Mouse (Mus musculus) erythroblast, adult 5-6 weeks (primary cell): Measurements from ENCODE around the gene Dgkd. TPM values are rescaled to one million over a fixed set of nuclear protein-coding genes. Genes with fewer than 3 reads are reported as not detected.
A peak's percentile ranks its signal among the peaks of the same experiment; 100 is the strongest.

ENCODE experiments used
- ATAC-seq: replicated peaks from 2 replicates; pipeline ENCODE4 v1.8.0; 2016; ENCODE audit warnings: moderate number of reproducible peaks, mild to moderate bottlenecking, moderate TSS enrichment, inconsistent platforms; ENCODE audit not compliant: poor library complexity, low FRiP score, severe bottlenecking
- total RNA-seq, 2 experiments: library from RNA; stranded (forward) in 1 of 2; stranded (reverse) in 1 of 2; fragments of 150-400 nt in 1 of 2; fragments of 200-764, 138-1000 nt in 1 of 2; gene quantifications; 2 replicates each; pipeline versions ENCODE4 v1.2.3 to v1.2.4; 2015 to 2017; ENCODE audit warnings: low replicate concordance in 2 of 2

Dgkd gene
- total RNA-seq, 2 experiments from 2014 or later: 10.2 to 11.9 TPM

DNA sequence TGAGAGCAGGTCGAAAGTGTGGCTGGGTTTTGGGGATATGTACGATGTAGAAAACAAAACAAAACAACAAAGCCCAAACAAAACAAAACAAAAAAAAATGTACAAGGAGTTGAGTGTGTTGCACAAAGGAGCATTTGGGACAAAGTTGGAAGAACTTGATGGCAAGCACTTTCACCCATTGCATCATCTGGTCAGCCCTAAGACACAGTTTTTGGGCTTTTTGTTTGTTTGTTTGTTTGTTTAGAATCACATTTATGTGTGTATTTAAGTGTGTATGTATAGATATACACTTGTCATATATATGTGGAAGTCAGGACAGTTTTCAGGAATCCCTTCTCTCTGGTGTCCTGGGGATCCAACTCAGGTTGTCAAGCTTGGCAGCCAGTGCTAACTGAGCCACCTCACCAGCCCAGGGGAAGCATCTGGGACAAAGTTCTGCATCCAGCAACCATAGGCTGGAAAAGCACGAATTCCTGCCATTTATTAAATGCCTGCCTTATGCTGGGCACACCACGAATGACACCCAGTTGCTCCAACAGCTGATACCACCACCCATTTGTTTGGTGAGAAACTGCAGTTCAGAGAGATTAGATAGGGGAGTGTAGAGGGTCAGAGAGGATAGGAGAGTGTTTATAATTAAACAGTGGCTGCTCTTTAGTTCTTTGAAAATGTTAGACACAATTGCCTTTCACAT is 5.5 kb upstream of the Dgkd start:
- ATAC-seq: no peak

DNA sequence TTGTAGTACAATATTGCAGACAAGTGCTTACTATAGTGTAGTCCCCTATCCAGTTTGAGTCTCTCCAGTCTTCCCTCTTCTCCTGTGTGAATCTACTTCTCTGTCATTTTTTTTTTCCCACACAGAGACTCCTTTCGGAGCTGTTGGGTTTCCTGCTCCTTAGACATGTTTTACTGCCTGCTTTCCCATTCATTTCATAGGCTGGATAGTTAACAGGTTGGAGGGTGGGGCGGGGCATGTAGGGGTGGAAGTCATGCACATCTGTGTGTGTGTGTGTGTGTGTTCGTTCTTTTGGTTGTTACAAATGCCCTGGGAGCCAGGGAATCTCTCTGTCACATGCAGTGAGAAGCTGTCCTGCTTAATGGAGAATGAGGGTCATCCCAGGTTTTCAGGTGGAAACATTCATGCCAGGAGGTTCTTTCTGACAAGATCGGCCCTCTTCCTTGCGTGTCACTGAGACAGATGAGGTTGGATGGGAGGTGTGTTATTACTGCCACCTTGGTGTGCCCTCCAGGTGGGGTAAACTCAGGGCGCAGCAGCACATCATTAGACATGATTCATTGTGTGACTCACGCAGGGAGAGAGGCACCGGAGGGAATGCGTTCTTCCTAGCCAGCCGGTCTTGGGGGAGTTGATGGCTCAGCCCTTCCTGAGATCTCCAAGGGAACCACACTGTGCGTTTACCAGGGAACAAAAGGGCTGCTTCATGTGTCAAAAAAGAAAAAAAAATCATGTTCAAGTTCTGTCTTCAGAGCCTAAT is 4.7 kb upstream of the Dgkd start:
- ATAC-seq: no peak

DNA sequence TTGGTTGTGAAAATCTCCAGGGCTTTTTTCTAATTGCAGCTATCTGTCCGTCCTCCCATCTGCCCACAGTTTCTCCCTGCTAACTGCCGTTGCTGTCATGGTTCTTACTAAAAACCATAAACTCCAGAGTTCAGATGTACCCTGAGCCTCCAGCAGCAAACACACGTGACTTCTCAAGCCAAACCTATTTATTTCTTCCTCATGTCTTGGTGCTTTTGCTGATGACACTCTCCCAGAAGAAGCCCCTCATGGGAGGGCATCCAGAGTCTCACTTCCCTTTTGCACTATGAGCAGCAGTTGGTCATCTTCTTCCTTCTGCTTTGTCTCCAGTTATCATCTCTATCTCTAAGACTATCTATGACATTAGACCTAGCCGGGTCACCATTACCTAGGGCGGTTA is 3.8 kb upstream of the Dgkd start:
- ATAC-seq: no peak

DNA sequence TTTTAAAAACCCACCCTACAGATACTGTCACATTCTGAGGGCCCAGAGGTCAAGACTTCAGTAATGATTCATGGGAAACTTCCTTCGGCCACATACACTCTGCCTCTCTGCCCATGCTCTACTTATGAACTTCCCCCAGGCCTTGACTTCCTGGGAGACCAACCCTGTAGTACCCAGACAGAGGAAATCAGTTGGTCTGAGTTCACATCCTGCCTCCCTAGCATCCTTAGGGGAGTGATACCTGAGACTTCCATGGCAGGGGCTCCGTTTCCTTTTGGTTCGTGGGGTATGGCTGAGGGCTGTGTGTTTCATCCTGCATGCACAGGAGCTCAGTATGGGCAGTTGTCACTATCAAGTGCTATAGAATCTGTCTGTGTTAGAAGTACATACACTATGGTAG is 1.7 kb upstream of the Dgkd start:
- ATAC-seq: no peak

DNA sequence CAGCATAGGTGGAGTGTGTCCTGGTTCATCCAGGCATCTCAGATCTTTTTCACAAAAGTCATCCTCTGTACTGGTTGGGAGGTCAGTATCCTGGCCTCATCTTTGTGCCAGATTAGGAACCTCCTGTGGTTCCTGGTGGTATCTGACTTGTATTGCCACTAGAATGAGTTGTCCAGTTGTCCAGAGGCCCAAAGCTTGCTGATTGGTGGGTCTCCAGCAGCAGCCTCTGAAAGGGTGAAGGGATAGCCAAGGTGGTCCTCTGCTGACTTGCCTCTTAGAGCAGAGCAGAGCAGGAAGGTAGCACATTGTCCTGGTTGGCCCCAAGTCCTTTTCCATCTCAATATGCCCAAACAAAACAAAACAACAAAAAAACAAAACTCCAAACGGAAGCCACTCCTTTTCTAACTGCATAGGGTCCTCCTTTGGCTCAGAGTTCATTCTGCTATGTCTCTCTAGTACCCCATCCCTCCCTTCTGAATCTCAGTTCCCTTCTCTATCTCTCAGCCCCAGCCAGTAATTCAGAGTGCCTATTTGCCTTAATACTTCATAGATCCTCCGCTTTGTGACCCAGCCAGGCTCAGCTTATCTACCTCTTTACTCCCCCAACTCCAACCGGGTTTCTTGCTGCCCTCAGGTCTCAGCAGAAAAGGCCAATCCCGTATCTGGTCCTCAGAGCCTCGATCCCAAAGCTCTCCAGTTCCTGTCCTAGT is 851 bp upstream of the Dgkd start:
- no peak for ATAC-seq

DNA sequence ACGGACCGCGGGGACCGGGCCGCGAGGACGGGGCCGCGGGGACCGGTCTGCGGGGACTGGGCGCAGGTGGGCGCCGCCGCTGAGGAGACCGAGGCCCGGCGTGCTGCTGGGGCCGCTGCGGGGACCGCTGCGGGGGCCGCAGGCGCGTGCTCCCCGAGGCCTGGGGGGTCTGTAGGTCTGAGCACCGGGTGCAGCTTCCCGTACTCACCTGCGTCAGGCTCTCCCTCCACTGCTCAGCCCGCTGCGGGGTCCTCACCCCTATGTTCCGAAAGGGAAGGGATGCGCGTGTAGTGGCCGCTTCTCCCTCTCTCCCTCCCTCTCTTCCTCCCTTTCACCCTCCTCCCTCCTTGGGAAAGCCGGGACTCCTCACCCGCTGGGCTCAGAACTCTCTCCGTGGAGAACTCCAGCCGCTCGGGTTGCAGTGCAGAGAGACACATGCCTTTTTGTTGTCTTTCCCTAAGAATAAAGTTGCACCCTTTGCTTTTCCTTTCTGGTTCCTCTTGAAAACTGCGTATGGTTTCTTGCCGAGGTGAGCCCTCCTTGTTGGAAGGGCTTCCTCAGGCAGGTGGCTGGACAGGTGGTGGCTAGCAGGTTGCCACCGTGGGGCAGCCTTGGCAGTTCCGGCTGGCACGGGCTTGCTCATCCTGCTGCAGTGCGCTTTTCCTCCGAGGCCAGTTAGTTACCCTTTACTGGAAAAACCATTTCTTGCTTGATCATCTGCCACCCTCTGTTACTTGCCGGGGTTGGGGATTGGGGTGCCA is 694 bp downstream of the Dgkd start:
- peak; percentile 45 for ATAC-seq

DNA sequence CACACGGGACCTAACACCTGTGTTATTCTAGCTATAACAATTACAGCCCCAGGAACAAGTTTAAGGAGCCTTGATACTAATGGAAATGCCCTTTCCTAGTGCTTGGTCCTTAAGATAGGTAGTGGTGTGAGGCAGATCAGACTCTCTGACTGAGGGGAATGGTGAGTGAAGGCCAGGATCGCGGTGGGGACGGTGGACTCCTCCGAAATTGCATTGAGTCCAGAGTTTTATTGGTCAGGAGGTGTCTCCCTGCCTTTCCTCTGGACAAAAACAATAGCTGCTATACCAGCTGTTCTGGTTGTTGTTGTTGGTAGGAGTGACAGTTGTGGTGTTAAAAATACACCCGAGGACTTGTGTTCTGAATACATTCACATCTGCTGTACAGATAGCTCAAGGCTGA is 1.3 kb downstream of the Dgkd start:
- no peak for ATAC-seq

DNA sequence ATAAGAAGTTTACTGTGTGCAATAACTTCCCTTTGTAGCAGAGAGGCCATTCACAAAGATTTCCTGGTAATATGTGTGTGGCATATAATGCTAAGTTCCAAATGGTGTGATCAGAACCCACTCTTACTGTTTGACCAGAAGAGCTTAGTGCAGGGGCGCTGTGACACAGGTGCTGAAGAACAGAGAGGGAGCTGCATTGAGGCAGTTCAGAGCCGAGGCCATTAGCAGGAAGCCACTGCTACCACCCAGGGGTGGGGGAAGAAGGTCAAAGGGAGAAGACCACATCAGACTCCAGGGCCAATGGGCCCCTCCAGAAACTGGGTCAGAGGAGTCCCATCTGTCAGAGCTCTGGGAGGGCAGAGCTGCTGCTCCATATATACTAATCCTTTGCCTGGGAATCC is 1.8 kb downstream of the Dgkd start:
- ATAC-seq: no peak

DNA sequence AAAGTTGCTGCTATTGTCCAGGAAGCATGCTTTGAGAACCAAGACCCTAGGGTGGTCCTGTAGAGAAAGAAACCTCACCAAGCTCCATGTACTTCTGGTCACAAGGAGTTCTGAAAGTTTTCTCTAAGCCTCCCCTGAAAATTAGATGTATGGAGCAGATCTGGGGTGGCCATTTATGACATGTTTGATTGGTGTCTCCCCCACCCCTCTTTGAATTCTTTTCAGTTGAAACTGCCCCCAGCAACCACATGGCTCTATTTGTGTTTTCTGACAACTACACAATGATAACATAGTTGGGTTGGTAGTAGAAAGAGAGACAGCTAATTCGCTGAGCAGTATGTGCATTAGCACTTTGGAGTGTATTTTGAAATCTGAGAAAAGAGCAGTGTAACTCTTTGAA is 2.4 kb downstream of the Dgkd start:
- no peak for ATAC-seq

DNA sequence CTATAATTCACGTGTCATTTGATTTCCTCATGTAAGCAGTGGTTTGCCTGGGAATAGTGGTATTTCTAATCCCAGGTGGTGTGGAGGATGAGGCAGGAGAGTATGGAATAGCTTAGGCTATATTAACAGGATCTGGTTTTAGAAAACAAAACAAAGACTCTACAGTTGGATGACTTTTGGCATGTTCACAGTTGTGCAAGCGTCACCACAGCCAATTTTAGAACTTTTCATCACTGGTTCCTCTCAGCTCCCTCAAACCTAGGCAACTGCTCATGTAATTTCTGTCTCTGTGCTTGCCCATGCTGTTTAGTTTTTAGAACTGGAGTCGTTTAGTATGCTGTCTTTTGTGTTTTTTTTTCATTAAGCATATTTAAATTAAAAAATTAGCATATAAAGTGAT is 3.7 kb downstream of the Dgkd start:
- no peak for ATAC-seq

DNA sequence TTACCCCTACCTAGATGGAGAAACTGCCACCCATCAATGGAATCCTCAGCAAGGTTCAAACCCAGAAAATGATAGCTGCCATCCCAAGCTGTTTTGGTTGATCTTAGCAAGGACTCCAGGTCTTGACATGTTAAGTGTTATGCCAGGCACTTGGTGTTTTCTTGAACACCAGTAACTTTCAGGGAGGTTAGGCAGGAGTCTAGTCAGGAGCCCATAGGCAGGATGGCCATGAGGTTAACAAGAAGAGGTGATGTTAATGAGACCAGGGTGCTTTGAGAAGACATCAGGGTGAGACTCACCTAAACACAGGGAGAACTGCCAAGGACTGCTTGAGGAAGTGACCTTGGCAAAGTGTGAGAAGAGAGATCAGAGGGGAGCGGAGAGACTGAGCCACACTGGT is 4.9 kb downstream of the Dgkd start:
- no peak for ATAC-seq

DNA sequence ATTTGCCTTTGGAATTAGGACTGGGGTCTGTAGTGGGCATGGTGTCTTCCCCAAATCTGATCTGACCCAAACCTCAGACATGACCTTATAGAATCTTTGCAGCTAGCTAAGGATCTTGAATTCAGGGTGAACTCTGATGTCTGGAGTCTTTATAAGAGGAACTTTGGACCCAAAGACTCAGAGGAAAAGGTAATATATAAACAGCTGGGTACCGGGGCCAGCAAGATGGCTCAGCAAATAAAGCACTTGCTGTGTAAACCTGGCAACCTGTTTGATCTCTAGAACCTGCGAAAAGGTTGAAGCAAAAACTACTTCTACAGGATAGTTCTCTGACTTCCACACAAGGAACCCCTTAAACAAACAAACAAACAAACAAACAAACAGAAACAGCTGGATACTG is 5.4 kb downstream of the Dgkd start:
- ATAC-seq: no peak

DNA sequence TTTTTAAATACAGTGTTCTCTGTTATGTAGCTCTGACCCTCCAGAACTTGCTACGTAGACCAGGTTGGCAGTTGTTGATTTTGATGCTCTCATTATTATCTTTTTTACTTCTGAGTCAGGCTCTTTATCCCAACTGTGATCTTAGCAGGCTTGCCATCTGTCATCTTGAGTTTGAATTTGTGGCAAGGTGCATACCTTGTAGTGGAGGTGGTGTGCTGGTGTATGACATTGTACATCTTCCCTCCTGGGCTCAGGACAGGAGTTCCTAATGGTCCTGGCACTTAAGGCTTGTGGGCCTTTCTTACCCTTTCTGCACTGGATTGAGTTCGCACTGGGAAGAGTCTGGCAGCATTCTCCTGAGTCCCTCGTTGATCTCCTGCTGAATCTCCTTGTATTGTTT is 10.5 kb downstream of the Dgkd start:
- ATAC-seq: no peak

DNA sequence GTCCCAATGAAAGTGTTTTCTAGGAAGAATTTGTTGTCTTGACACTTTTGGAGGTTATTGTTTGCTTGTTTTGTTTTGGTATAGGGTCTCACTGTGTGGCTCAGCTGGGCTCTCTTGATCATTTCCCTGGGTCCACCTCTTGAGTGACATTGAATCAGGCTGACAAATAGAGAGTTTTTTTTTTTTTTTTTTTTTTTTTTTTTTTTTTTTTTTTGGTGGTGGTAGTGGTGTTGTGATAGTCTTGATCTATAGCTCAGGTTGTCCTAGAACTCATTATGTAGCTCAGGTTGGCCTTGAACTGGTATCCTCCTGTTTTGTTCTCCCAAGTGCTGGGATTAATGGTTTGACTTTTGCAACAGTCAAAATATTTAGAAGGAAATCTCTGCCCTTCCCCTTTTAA is 11.8 kb downstream of the Dgkd start:
- no peak for ATAC-seq

DNA sequence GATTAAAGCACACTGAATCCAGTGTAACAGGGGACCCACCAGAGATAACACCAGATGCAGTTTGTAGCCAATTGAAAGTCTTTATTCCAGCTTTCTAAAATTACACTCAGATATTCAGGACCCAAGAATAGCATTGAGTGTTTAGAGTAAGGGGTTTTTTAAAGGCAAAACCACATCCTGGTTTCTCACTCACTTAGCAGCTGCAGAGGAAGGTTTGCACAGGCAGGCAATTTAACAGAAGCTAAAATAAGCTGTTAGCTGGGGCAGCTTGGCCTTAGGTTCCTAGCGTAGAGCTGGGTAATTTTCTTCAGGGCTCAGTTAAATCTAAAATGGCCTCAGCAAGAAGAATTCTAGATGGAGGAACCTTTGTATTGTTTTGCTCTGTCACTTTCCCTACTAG is 13.6 kb downstream of the Dgkd start:
- ATAC-seq: no peak

DNA sequence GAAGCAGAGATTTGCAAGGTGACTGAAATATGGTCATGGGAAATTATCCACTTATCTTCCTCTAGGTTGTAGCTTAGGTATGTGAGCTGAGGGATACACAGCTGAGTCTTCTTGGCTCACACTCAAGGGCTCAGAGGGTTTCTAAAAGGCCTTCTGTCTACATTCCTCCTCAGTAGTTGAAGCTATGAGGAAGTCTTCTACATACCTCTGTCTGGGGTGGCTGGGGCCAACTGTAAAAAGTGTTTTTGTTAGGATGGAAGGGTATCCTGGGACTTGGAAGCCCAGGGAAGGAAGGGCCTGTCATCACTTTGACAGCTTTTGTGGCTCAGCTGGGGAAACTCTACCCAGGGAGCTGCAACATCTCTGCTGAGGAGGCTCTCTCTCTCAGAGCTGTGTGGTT is 18.5 kb downstream of the Dgkd start:
- ATAC-seq: no peak

DNA sequence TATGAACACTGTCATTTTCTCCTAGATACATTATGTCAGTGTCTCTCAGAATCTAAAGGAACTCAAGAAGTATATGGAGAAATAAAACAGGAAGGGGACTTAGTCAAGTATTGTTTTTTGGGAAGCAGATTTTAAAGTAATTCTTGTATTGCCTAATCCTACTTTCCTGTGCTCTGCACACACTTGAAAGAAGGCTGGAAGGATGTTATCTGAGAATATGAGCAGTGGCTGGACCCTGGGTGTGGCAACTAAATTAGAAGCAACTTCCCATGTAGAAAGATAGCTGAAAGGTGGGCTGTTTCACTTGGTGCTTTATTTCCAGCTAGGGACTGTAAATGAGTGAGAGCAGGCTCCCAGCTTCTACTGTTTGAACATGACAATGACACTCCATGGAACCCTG is 20.0 kb downstream of the Dgkd start:
- no peak for ATAC-seq

DNA sequence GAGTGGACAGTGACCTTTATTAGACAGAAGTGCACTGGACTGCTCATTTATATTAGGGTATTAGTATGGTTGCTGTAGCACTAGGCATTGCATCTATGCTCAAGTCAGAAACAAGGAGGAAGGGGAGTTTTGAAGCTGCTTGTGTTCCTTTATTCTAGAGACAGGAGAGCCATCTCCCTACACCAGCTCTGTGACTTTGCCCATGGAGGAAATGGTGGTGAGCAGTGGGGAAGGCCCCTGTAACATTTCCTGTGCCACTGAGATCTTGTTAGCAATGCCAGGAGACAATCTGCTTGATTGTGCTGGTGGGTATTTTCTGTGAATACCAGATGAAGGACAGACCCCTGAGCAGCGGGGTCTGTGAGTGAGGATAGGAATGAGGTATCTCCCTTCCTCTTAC is 23.0 kb downstream of the Dgkd start:
- no peak for ATAC-seq

DNA sequence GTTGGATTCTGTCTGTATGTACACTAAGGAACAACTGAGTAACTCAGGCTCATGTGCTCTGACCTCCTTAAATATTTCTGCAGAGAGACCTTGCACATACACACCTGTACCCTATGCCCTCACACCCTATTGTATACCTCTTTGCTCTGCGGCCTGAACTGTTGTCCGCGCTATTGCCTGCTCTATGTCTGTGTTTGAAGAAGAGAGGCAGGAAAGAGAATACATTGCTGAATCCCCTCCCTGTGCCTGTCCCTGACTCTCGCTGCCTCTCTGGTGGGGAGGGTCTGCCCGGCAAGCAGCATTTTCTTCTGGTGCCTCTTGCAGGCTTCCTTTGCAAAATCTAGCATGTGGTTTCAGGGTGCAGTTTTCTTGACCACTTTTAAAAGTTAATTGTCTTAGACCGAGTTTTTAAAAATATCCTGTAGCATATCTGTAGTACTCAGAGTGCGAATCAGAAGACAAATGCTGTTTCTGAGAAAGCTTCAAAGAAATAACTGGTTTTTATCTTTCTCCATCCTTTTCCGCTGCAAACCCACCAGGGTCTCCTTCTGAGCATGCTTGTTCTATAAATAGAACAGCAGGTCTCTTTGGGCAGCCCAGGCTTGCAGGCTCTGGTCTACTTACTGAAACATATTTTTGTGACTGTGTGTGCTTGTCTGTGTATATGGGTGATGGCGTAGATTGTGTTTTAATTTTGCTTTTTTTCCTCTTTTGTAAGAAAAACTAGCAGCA is 24.6 kb downstream of the Dgkd start:
- ATAC-seq: no peak

DNA sequence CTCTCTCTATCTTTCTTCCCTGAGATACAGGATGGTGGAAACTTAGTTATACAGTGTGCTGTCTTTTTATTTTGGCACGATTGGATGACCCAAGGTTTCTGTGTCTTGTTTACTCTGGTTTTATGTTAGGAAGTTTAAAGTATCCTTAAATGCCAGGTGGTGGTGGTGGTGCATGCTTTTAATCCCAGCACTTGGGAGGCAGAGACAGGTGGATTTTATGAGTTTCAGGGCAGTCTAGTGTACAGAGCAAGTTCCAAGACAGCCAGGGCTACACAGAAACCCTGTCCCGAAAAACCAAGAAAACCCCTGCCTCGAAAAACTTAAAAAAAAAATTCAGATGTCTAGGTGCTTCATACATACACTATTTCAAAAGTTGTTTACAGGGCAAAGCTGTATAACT is 25.9 kb downstream of the Dgkd start:
- no peak for ATAC-seq
